Mouse (Mus musculus): ENCODE measurements around the gene Dlg4.

DNA sequence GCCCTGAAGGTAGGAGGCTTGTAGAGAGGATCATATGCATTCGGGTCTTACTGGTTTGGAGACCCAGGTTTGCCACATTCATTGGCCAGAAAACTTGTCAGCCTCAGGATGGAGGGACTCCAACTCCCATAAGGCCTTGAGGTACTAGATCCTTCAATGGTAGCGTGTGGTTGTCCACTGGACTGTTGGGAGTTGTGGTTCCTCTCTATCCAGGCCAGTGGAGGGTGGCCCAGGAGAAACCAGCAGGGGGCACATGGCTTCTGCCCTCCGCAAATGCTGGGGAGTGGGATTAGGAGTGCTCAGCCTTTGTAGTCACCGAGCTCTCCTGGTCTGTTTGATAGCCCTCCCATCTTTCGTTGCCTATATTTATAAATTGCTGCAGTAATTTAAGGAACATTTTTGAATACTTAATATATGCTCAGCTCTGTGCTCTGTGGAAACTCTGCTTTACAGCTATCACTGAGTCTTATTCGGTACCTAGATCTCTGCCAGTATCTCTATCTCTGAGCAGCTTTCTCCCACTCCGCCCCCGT, 4.1 kb downstream of the Dlg4 start:
- TF ChIP-seq CTCF (IDR thresholded peaks at IDR 0.05; ENCODE audit: low read depth, low read length) (peak; percentile 34; the same call in 1 of the 2 replicates), GATA1 (IDR thresholded peaks at IDR 0.05; ENCODE audit: borderline replicate concordance, low read length) (no peak), POLR2AphosphoS5 (IDR thresholded peaks at IDR 0.05; ENCODE audit: insufficient replicate concordance, low read depth, low read length) (no peak), GATA2 (IDR thresholded peaks at IDR 0.05; ENCODE audit: borderline replicate concordance, low read depth, low read length) (no peak)

Data from G1E (cell line).